In the genomic region with DNA sequence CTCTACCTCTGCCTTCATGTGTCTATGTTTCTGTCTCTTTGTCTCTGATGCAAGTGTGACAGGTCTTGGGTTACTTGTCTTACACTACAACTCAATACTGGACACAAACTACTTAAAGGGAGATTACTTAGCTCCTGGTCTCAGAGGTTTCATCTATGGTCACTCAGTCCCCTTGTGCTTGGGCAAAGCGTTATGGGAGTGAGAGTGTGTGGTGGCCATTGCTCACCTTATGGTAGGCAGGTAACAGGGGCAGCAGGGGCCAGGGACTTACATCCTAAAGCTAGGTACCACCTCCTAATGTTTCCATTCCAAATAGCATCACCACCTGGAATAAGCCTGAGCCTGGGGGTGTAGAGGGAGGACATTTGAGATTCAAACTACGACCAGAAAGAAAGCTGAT, we compare ENCODE assay signal across 11 mouse cellular contexts. TPM values are rescaled to one million over a fixed set of nuclear protein-coding genes. Genes with fewer than 3 reads are reported as not detected.
DNase-seq lines count a peak whose midpoint lies in the region; ATAC-seq and TF ChIP-seq lines count a peak whose summit lies in the region.
"Had no signal": no experiment of that assay in that cellular context is flagged by ENCODE, and none has a peak within 500 bp of the region (broad histone marks: within the 10 kb centered on the region; RNA-seq: fewer than 3 reads in every experiment).

No protein-coding gene starts in this region.

- no peak overlapping the region for H3K4me2 ChIP-seq in heart, embryonic 12.5 days
- no peak overlapping the region for H3K4me2 ChIP-seq in heart, embryonic 16.5 days (ENCODE audit: low read depth, low read length)
- peak overlapping the region; percentile 43 for H3K4me2 ChIP-seq in myocyte (ENCODE audit: low read depth)

- no peak overlapping the region for H3K4me3 ChIP-seq in heart, embryonic 12.5 days
- H3K4me3 ChIP-seq in liver, adult 2 months (ENCODE audit: insufficient read depth, low read depth, low read length) = no peak overlapping the region
- H3K4me3 ChIP-seq in heart, embryonic 16.5 days (ENCODE audit: low read length) = no peak overlapping the region
- no peak overlapping the region for H3K4me3 ChIP-seq in myocyte
- H3K4me3 ChIP-seq: midbrain, embryonic 10.5 days had no signal

- H3K27me3 ChIP-seq in heart, embryonic 12.5 days (replicated peaks) = no peaks in the 10 kb centered on the region
- no peaks in the 10 kb centered on the region for H3K27me3 ChIP-seq in liver, adult 2 months (ENCODE audit: control insufficient read depth, insufficient read depth, low read length)
- no peaks in the 10 kb centered on the region for H3K27me3 ChIP-seq in heart, embryonic 16.5 days (ENCODE audit: control insufficient read depth, insufficient read depth, low read length)
- H3K27me3 ChIP-seq in myocyte (ENCODE audit: control insufficient read depth, insufficient read depth, insufficient read length) = no peaks in the 10 kb centered on the region

- peaks cover 42% of the 10 kb centered on the region for H3K4me1 ChIP-seq in heart, embryonic 12.5 days (replicated peaks)
- H3K4me1 ChIP-seq in liver, adult 2 months (ENCODE audit: control insufficient read depth, insufficient read depth, low read length) = peaks cover 7% of the 10 kb centered on the region; the same call in 1 of the 2 replicates
- peaks cover 13% of the 10 kb centered on the region for H3K4me1 ChIP-seq in heart, embryonic 16.5 days (ENCODE audit: control insufficient read depth, insufficient read depth, low read length)

- no peak for DNase-seq in heart, adult 8-10 months (ENCODE audit: low spot score)
- DNase-seq in liver, adult 2 months (ENCODE audit: extremely low read depth, low read depth, low spot score) = no peak
- DNase-seq in liver = no peak
- DNase-seq in cerebellum, postnatal 36 days = no peak
- DNase-seq in cerebellum, postnatal 4 days (ENCODE audit: low spot score in 2 of 2) = no peak

- H3K36me3 ChIP-seq in heart, embryonic 12.5 days = no peaks in the 10 kb centered on the region
- no peaks in the 10 kb centered on the region for H3K36me3 ChIP-seq in liver, adult 2 months (ENCODE audit: control insufficient read depth, insufficient read depth, low read length)
- no peaks in the 10 kb centered on the region for H3K36me3 ChIP-seq in heart, embryonic 16.5 days (ENCODE audit: control insufficient read depth, insufficient read depth)
- no peaks in the 10 kb centered on the region for H3K36me3 ChIP-seq in myocyte (ENCODE audit: control insufficient read depth, insufficient read depth)
- H3K36me3 ChIP-seq: midbrain, embryonic 10.5 days had no signal

- no peak for ATAC-seq in heart, embryonic 12.5 days (ENCODE audit: insufficient number of reproducible peaks, low FRiP score)
- ATAC-seq in heart, embryonic 16.5 days (replicated peaks; ENCODE audit: extremely low read depth, insufficient read depth, low FRiP score) = no peak
- ATAC-seq: forebrain, embryonic 16.5 days; hindbrain, embryonic 16.5 days had no signal

- WGBS in heart, embryonic 12.5 days = 93% methylated on average over 2 of the region's 2 CpGs
- 90% methylated on average over 2 of the region's 2 CpGs for WGBS in liver, adult 2 months
- WGBS in heart, embryonic 16.5 days = 77% methylated on average over 2 of the region's 2 CpGs

- no peak for TF ChIP-seq CTCF in liver, adult 2 months (IDR thresholded peaks at IDR 0.05; ENCODE audit: low read depth, low read length)

- peak overlapping the region; percentile 30 for H3K27ac ChIP-seq in heart, embryonic 12.5 days (ENCODE audit: poor library complexity, severe bottlenecking)
- H3K27ac ChIP-seq in liver, adult 2 months (replicated peaks; ENCODE audit: insufficient read depth, low read depth, low read length) = peak overlapping the region; percentile 14; the same call in 1 of the 2 replicates
- H3K27ac ChIP-seq in heart, embryonic 16.5 days (ENCODE audit: low read length) = peak overlapping the region; percentile 84

- no peak for TF ChIP-seq POLR2A in liver, adult 2 months (IDR thresholded peaks at IDR 0.05; ENCODE audit: extremely low read depth, insufficient read depth, low read length)
- TF ChIP-seq POLR2A in myocyte (IDR thresholded peaks at IDR 0.05; ENCODE audit: insufficient read length, low read depth) = no peak

- no peak overlapping the region for H3K9ac ChIP-seq in heart, embryonic 12.5 days
- H3K9ac ChIP-seq in liver, adult 2 months (ENCODE audit: low read depth, low read length) = no peak overlapping the region
- no peak overlapping the region for H3K9ac ChIP-seq in heart, embryonic 16.5 days (ENCODE audit: low read length)

- H3ac ChIP-seq in myocyte (ENCODE audit: control insufficient read depth, insufficient read length) = no peak overlapping the region

- no peaks in the 10 kb centered on the region for H3K9me3 ChIP-seq in heart, embryonic 12.5 days (replicated peaks)
- no peaks in the 10 kb centered on the region for H3K9me3 ChIP-seq in heart, embryonic 16.5 days (replicated peaks; ENCODE audit: control insufficient read depth, low read length)
- H3K9me3 ChIP-seq: midbrain, embryonic 10.5 days had no signal

- no peaks in the 10 kb centered on the region for H3K79me2 ChIP-seq in liver, adult 2 months (ENCODE audit: control insufficient read depth, insufficient read depth, low read length)
- H3K79me2 ChIP-seq in myocyte (ENCODE audit: control insufficient read depth, insufficient read depth) = no peaks in the 10 kb centered on the region

TF ChIP-seq in myocyte, 11 proteins besides CTCF, POLR2A, EP300 and RAD21:
- TF ChIP-seq TCF12 (IDR thresholded peaks at IDR 0.05; ENCODE audit: insufficient read depth, poor library complexity, severe bottlenecking) (no peak), CEBPB (IDR thresholded peaks at IDR 0.05; ENCODE audit: insufficient read depth, poor library complexity, severe bottlenecking) (no peak), TCF3 (IDR thresholded peaks at IDR 0.05; ENCODE audit: insufficient read length, low read depth) (no peak), SRF (IDR thresholded peaks at IDR 0.05; ENCODE audit: control insufficient read depth, insufficient read length, low read depth) (no peak), MYOD1 (IDR thresholded peaks at IDR 0.05; ENCODE audit: control insufficient read depth in 1 of 3, insufficient read length in 2 of 3, low read depth in 2 of 3) (no peak), REST (IDR thresholded peaks at IDR 0.05; ENCODE audit: insufficient read depth, insufficient read length) (no peak), MAX (IDR thresholded peaks at IDR 0.05; ENCODE audit: low read depth) (no peak), POLR2AphosphoS2 (IDR thresholded peaks at IDR 0.05; ENCODE audit: insufficient read length, low read depth) (no peak), E2F4 (IDR thresholded peaks at IDR 0.05; ENCODE audit: insufficient read depth) (no peak), MYOG (IDR thresholded peaks at IDR 0.05; ENCODE audit: control insufficient read depth in 1 of 3, insufficient read depth in 1 of 3, insufficient read length in 2 of 3, low read depth in 2 of 3) (no peak), USF1 (IDR thresholded peaks at IDR 0.05; ENCODE audit: low read depth) (no peak)

RNA-seq across cellular contexts. Expression of gene Col18a1, which starts 39.8 kb away (rescaled TPM):
- polyA plus RNA-seq in heart, embryonic 12.5 days (2016; fragmentation: Nextera tagmentation; extraction: Ambion mirVana) = 271 and 284 TPM in 2 replicates
- 1 to 10 TPM; 5.5 to 9.3 (median 7.7) TPM for total RNA-seq in heart, adult 8-10 months (2022)
- 260 and 348 TPM in 2 replicates for total RNA-seq in liver, adult 2 months (2014; rRNA removed)
- polyA plus RNA-seq in liver, adult 2 months (2012; rRNA removed) = 452 and 472 TPM in 2 replicates
- polyA plus RNA-seq in heart, embryonic 16.5 days (2015; fragmentation: Nextera tagmentation; extraction: Ambion mirVana) = 96.2 and 130 TPM in 2 replicates
- polyA plus RNA-seq in myocyte (2012; fragmentation: generic; extraction: Trizol) = 402 TPM

RNA-seq across cellular contexts. Expression of gene Pofut2, which starts 52.9 kb away (rescaled TPM):
- polyA plus RNA-seq in heart, embryonic 12.5 days (2016; fragmentation: Nextera tagmentation; extraction: Ambion mirVana) = 131 and 135 TPM in 2 replicates
- 10 to 100 TPM; 42.1 to 48.1 (median 45.9) TPM for total RNA-seq in heart, adult 8-10 months (2022)
- total RNA-seq in liver, adult 2 months (2014; rRNA removed) = 6.9 and 9.5 TPM in 2 replicates
- 16.4 and 23.0 TPM in 2 replicates for polyA plus RNA-seq in liver, adult 2 months (2012; rRNA removed)
- polyA plus RNA-seq in heart, embryonic 16.5 days (2015; fragmentation: Nextera tagmentation; extraction: Ambion mirVana) = 108 and 115 TPM in 2 replicates
- 89.9 TPM for polyA plus RNA-seq in myocyte (2012; fragmentation: generic; extraction: Trizol)

Comparison
In these comparisons a context has a peak if more than half of its experiments do, and no peak if none do; other contexts are left out.
1. H3K27ac ChIP-seq: peak in every context shown above with its lines; median percentile 84 in heart, embryonic 16.5 days; 30 in heart, embryonic 12.5 days; 14 in liver, adult 2 months.